Mouse (Mus musculus) layer of hippocampus, adult 11-12 months (tissue): ENCODE data around the gene Kctd4.
A peak's percentile ranks its signal among the peaks of the same experiment; 100 is the strongest.

Experiments used
- DNase-seq: peaks from one replicate; pipeline ENCODE4 v3.0.0; 2022; ENCODE audit warnings: low spot score

Kctd4 gene

DNA sequence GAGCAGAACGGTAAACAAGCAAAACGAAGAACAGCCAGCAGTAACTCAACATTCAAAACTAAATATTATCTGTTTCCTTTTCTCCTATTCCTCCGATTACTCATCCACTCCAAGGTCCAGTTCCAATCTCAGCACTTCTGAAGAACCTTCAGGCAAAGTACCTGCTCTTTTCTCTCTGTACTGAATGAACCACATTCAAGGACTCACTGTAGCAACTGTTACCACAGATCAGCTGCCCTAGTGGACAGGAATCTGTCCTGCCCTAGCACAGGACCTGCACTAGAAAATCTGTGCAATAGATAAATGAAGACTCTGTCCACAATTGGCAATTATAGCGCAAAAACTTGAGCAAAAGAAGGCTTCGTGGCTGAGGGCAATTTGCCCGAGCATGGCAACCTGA lies 36.1 kb downstream of the Kctd4 start:
- no peak for DNase-seq

DNA sequence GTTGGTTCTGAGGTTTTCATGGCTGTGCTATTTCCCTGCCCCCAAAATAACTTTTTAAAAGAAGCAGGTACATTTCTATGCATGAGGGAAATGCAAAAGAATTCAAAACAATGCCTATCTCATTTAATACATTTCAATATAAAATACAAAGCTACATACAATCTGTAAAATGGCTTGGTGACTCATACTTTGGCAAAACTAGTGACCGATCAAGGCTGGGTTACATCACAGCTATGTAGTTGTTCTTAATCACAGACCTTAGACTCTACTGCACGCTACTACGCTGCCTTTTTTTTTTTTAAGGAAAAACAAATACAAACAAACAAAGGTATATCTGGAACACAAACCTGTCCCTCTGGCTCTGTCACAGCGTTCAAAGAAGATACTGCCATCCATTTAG lies 37.6 kb downstream of the Kctd4 start:
- no peak for DNase-seq

- DNase-seq: no peak
These were observed 43.3 kb downstream of the Kctd4 start for GRCm38 (mm10) chr14:75998082-75998481.

DNA sequence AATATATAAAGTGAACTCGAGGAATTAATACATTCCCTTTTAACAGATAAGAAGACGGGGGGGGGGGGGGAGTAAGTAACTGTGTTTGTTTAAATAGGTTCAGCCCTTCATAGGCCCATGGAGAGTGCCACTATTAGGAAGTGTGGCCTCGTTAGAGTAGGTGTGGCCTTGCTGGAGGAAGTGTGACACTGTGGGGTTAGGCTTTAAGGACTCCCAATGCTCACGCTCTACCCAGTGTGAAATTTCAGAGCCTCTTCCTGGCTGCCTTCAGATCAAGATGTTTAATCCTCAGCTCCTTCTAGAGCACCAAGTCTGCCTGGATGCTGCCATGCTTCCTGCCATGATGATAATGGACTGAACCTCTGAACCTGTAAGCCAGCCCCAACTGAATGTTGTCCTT lies 47.0 kb downstream of the Kctd4 start:
- DNase-seq: no peak

DNA sequence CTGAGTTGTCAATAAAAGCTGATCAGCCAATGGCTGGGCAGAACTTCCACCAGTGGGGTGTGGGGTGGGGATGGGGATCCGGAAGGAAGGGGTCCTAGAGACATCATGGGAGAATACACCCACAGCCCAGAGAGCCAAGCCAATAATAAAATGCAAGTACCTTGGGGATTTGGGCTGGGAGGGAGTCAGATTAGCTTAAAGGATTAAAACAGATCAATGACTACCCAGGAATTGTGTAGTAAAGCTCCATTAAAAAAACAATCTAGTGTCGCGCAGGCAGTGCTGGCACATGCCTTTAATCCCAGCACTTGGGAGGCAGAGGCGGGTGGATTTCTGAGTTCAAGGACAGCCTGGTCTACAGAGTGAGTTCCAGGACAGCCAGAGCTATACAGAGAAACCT lies 50.2 kb downstream of the Kctd4 start:
- DNase-seq: no peak

DNA sequence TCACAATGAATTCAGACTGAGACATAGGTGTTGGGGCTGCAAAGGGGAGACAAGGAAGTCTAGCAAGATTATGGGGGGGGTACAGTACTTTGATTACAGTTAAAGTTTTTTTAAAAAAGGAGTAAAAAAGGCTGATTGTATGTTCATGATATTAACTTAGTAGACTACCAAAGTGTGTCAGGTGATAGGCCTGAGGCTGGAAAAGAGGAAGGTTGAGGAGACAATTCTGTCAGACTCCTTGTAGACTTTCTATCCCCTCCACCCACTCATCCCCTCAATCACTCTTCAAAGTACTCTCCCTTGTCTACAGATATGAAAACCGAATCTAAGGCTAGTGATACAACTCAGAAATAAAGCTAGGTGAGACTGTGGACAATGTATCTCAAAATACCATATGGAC lies 53.4 kb downstream of the Kctd4 start:
- no peak for DNase-seq

- no peak for DNase-seq
These were observed 54.4 kb downstream of the Kctd4 start for GRCm38 (mm10) chr14:76009185-76009584.

DNA sequence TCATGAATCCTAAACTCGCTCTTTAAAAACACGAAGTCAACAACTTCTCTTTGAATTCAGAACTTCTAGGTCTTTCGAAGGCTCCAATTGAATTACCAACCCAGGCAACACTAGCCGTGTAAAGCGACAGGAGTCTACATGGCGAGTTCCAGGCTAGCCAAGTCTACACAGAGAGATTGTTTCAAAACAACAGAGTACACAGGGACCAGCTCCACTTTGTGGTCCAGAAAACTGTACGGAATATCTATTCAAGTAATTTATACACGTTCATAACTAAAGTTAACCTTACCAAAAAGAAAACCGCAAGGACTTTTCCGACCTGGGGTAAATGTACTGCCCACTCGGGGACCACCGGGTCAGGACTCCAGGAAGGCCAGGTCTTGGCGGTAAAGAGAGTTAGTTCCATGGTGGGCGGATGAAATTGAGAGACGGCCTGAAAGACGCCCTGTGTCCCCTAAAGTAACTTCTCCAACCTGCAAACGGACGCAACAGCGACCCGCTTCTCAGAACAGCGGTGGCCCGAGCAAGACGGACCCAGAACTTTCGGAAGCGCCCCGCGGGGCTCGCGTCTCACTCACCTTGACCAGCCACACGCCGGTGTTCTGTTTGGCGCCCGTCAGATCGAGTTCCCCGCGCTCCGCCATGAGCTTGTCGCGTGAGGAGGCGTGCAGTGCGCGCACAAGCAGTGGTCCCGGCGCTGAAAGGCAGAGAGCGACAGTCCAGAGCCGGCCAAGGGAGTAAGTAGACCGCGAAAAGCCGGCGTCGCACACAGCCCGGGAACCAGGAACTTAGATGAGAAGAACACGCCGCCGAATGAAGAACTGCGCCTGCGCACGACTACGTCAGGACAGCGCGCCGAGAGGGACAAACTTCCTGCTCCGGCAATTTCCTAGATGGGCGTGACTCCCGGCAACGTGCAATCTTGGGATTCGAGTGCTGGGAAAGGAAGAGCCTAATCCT lies 55.6 kb downstream of the Kctd4 start, which contains the start of gene Gtf2f2:
Gene Gtf2f2, minus strand, starts transcription at position 764 of the 960 bp plus-strand sequence.
- DNase-seq: peak; percentile 93

- no peak for DNase-seq
These were observed 56.3 kb downstream of the Kctd4 start for GRCm38 (mm10) chr14:76011062-76011457.

- no peak for DNase-seq
These were observed 59.5 kb downstream of the Kctd4 start for GRCm38 (mm10) chr14:76014331-76014730.
